Mouse (Mus musculus) E14TG2a.4 (cell line): ENCODE measurements around the gene Zfp692.

ENCODE experiments used
- CTCF ChIP-seq: conservative IDR thresholded peaks from 2 replicates; pipeline ENCODE4 v1.5.1; 2014; ENCODE audit warnings: low read length
- NANOG ChIP-seq: IDR thresholded peaks from 2 replicates; pipeline ENCODE4 v1.6.1; 2014; ENCODE audit warnings: borderline replicate concordance, low read length, mixed read lengths
- POU5F1 ChIP-seq: IDR thresholded peaks from 2 replicates; pipeline ENCODE4 v1.6.1; 2014; ENCODE audit warnings: low read length, borderline replicate concordance

- TF ChIP-seq POU5F1 (no peak), CTCF (no peak), NANOG (no peak)
Measured at GRCm38 (mm10) chr11:58297396-58297795, 9.5 kb upstream of the Zfp692 start.
